Mouse (Mus musculus): ENCODE results near the gene Olfr1414. TPM values are rescaled to one million over a fixed set of nuclear protein-coding genes. Genes with fewer than 3 reads are reported as not detected.
"Not testable (repeated sequence)": the region's sequence is repeated elsewhere in the genome, so short reads cannot be mapped to it uniquely, and the experiment has no call there.

Olfr1414 gene
- total RNA-seq (2015; ENCODE audit: low replicate concordance) (not detected in 2 replicates), total RNA-seq (2017; ENCODE audit: low replicate concordance) (not detected in 2 replicates)

DNA sequence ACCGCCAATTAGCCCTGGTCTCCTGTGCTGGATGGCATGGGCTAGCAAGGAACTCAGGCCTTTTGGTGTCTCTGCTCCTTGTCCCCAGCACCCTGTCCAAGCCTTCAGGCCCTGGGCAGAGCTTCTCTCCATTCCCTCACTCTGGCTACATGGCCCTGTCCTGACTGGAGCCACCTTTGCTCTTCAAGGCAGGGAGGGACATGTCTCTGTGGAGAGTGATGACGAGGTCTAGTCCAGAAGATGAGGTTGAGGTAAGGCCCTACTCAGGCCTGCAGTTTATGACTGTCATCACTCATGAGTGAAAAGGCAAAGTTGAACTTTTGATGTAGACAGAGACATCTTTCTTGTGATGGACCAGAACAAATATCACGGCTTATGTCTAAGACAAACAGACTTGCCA lies at the start of gene Olfr1414:
TSS of gene Olfr1414 (minus strand) at position 101 of the 400 bp plus-strand sequence.
- no peak for ATAC-seq (replicated peaks; ENCODE audit: low FRiP score, poor library complexity, severe bottlenecking)

DNA sequence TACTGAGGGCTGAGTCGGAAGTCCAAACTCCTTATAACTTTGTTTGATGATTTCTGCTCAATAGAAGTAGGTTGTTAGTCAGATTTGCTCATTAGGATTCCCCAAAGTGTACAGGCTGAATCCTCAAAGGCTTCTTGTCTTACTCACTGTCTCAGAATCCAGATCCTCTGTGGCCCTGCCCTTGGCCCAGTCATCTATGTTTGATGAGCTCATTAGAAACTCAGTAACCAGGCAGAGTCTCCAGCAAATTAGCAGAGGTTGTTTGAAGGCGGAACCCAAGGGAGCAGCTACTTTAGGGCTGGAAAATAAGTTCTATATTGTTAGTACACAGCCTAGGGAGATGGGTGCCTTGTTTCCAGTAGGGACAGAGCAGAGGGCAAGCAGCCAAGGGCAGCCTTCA lies 27.5 kb upstream of the Olfr1414 start:
- ATAC-seq (replicated peaks; ENCODE audit: low FRiP score, poor library complexity, severe bottlenecking): no peak

DNA sequence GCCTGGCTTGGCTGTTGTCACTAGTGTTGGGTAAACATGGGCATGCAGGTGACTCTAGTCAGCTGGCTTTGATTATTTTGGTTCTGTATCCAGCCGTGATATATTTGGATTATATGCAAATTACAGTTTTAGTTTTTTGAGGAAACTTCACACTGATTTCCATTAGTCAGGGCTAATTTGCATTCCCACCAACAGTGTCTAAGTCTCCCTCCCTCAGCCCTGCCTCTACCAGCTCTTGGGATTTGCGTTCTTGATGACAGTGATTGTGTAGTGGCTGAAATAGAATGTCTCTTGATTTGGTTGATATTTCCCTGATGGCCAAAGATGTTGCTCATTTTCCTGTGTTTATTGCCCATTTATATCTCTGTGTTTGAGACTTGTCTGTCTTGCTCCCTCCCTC lies 20.6 kb upstream of the Olfr1414 start:
- no peak for ATAC-seq (replicated peaks; ENCODE audit: low FRiP score, poor library complexity, severe bottlenecking)

DNA sequence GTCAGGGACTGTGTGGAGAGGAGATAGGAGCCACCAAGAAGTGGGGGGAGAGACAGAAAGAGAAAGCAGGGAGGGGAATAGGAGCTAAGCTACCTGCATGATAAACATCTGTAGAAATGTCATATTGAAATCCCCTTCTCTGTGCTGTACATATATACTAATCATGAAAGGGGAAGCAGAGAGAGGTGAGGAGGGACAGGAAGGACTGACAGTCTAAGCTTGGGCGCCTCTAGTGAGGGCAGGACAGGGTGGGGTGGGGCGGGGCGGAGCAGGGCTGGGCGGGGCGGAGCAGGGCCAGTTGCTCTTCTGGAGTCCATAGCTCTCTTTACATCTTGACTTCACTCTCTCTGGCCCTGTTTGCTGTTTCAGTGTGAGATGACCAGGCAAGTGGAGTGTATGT lies 18.5 kb upstream of the Olfr1414 start:
- ATAC-seq (replicated peaks; ENCODE audit: low FRiP score, poor library complexity, severe bottlenecking): no peak

DNA sequence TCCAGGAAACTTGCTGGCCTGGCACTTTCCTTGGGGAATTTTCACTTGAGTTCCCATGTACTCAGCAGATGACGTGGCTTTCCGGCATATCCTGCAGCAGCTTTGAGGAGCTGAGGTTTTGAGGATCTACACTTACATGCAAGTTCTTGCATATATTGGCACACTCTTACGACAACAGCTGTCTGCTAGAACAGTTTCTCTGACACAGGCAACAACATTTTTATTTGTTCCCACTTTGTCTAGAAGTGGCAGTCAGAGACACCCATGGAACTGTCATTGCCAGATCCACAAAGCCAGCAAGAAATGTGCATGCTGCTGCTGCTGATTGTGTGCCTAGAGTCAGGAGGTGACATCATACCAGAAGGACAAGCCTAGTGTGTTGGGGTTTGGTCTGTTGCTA lies 5.3 kb upstream of the Olfr1414 start:
- no peak for ATAC-seq (replicated peaks; ENCODE audit: low FRiP score, poor library complexity, severe bottlenecking)

DNA sequence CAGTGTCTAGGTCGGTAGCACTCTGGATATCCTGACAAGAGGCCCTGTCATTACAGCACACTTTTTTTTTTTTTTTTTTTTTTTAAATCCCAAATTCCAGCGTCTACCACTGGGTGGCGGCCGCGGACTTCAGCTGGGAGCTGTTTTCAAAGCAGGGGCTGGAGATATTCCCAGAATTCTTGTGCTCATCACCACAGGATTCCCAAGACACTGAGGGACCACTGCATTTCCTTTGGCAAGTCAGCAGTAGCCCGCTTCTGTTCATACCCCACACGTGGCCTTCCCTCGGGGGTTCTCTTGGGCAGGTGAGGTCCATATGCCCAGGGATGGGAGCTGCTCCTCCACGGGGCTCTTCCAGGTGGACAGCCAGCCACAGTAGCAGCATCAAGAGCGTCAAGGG lies 2.9 kb upstream of the Olfr1414 start:
- ATAC-seq (replicated peaks; ENCODE audit: low FRiP score, poor library complexity, severe bottlenecking): no peak

DNA sequence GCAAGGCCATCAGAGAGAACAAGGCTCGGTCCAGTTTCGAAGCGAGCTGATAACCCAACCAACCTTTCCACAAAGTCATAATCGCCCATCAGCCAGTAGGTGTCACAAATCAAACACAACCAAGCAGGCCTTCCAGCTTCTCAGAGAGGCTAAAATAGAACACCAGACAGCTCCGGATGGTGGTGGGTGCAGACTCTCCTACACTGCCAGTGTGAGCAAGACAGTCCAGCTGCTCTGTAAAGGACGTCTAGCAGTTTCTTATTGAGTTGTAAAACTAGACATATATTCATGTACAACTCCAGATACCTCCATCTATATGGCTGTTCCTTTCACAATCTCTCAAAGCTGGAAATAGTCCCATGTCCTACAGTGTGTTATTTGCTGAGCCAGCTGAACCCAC lies 585 bp upstream of the Olfr1414 start:
- no peak for ATAC-seq (replicated peaks; ENCODE audit: low FRiP score, poor library complexity, severe bottlenecking)

DNA sequence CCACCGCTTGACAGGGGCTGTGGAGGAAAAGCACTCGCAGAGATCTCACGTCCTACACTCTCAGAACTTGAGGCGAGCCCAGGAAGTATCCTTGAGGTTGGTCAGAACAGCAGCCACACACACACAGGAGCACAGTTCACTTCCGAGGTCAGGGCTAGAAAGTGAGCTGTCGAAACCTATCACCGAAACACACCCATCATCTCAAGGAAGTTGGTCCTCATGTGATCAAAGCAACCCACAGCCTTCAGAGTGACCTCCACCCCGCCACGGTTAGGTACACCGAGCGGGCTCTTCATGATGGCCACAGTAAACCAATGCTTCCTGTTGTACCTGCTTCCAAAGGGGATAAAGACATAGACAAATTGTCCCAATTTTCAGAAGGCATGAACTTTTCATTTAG lies 3.1 kb downstream of the Olfr1414 start:
- ATAC-seq (replicated peaks; ENCODE audit: low FRiP score, poor library complexity, severe bottlenecking): no peak

DNA sequence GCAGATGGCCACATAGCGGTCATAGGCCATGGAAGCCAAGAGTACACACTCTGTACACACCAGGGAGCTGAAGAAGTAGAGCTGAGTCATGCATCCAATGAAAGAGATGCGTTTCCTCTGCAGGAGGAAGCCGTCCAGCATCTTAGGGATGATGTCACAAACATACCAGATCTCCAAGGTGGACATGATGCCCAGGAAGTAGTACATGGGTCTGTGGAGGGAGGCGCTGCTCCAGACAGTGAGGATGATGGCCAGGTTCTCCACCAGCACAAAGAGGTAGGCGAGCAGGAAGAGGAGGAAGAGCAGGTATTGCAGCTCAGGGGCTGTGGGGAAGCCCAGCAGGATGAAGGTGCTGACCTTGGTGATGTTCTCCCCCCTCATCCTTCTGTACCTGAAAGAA lies 6.8 kb downstream of the Olfr1414 start:
- not testable (repeated sequence) for ATAC-seq (replicated peaks; ENCODE audit: low FRiP score, poor library complexity, severe bottlenecking)

DNA sequence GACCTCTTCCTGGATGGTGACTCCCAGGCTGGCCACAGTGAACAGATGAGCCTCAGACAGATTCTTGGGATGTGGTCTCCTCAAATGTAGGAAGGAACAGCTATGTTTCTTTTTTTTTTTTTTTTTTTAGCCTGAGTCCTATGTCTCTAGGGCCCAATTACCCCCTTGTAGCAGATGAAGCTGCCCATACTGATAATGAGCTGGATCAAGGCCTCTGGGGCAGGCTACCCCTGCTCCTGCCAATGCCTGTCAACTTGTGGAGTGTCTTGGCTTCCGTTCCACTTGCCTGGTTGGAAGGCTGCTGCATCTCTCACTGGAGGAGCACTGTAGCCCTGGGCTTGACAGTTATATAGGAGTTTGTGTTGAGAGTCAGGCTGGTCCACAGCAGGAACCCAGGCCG lies 22.5 kb downstream of the Olfr1414 start, which contains the start of gene Olfr1415:
TSS of gene Olfr1415 (minus strand) at position 101 of the 400 bp plus-strand sequence.
- ATAC-seq (replicated peaks; ENCODE audit: low FRiP score, poor library complexity, severe bottlenecking): no peak

DNA sequence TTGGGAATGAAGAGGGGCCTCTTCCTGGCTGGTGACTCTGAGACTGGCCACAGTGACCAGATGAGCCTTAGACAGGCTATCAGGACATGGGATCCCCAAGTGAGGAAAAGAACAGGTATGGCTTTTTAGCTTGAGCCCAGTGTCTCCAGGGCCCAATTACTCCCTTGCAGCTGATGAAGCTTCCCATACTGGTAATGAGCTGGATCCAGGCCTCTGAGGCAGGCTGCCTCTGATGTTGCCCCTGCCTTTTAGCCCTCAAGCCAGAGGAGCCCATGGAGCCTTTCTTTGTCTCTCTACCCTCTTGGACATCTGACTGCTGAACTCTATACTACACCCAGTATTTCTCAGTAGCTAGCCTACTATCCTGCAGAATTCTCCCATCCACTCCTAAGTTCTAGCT lies 33.4 kb downstream of the Olfr1414 start, which contains the start of gene Olfr1416:
TSS of gene Olfr1416 (minus strand) at position 101 of the 400 bp plus-strand sequence.
- ATAC-seq (replicated peaks; ENCODE audit: low FRiP score, poor library complexity, severe bottlenecking): no peak

DNA sequence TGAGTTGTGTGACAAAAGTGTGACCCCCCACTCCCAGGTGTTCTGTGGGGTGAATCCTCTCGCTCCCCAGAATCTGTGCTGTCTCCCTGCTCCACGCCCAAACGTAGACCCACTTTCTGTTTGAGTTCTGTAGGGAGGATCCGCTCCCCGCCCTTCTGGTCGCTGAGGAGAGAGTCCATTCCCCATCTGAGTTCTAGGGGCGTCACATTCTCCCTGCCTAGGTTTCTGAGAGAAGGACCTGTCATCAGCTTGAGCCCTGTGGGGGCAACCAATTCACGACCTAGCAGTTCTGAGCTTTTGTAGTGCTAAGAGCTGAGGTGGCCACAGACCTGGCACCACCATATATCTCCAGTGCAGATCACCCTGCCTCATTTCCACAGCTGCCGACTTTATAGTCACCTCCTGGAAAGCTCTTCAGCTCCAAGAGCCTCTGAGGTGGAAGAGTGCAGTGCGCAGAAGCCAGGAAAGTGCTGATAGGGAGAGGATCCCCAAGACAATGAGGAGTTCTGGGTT lies 44.3 kb downstream of the Olfr1414 start:
- ATAC-seq (replicated peaks; ENCODE audit: low FRiP score, poor library complexity, severe bottlenecking): peak; percentile 60

DNA sequence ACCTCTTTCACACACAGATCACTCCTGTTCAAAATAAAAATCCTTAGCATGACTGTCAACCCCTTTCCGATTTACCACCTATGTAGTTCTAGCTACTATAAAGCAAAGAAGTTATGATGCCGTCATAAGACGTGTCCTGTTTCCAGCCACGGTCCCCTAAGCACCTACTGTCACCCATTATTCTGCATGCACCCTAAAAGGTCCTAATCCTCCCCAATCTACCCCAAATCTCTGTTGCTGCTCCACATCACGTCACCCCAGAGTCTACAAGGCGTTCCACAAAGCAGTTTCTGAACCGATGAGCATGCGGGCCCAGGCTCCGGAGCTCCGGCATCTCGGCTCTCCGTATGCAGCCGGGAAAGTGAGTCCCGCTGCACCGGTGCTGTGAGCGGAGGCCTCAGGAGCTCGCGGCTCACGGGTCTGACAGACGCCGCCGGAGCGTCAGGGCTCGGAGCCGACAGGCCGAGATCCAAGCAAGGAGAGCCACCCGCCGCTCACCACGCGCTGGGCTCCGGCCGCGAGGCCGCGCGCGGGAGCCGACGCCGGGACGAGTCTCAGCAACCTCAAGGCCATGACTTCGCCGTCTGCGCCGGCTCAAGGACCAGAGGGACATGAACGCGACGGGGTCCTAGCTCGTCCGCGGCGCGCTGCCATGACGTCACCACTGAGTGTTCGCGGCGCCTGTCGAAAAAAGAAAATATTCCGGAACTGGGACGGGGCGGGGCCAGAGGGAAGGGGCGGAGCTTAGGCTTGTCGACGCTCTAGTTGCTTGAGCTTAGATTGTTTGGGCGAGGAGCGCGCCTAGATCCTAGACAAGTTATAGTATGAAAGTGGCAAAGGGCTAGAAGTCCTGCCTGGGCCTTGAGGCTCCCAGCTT lies 45.1 kb downstream of the Olfr1414 start, which contains the start of gene Ndufa10:
TSS of gene Ndufa10 (minus strand) at position 696 of the 877 bp plus-strand sequence.
- peak; percentile 87 for ATAC-seq (replicated peaks; ENCODE audit: low FRiP score, poor library complexity, severe bottlenecking)

DNA sequence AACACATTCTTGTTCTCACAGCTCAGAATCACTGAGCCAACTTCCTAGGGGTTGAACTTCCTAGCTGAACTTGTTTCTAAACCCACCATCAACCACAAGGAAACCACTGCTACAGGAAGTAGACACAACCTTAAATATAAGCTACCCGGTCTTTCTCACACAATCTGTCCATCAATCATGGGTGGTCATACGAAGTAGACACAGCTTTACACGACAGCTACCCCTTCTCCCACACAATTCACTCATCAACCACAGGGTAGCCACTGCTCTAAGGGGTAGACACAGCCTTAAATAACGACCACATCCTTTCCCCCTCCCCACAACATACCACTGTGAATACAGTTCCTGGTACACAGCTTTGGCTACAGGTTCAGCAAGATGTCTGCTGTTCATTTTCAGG lies 49.6 kb downstream of the Olfr1414 start:
- ATAC-seq (replicated peaks; ENCODE audit: low FRiP score, poor library complexity, severe bottlenecking): no peak

DNA sequence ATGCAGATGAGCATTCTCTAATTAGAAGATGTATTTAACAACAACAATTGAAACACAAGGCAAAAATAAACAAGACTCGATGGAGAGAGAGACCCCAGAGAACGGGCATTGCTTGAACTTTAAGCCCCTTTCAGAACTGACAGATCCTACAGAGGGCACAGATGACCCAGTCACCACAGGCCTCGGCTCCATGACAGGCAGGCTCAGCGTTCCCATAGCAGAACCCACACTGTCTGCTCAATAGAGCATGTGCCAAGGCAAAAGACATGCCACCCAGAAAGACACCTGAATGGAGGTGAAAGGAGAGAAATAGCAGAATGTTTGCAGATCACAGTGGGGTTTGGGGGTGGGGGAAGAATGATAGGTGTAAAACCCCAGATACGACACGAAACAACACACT lies 60.0 kb downstream of the Olfr1414 start:
- ATAC-seq (replicated peaks; ENCODE audit: low FRiP score, poor library complexity, severe bottlenecking): no peak

DNA sequence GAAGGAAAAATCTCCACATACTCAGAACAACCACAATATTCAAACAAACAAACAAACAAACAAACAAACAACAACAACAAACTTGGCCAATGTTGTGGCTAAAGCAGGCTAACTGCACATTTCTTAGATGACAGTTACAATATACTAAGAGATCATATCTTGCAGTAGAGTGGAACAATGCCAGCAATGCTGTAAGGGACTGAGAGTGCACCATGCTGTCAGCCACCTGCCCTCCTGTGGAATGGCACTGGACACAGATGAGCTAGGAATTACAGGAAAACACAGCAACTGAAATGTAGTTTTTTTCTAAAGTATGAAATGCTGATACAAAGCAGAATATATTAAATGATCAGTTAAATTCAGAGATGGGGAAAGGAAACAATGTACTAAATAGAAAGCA lies 60.7 kb downstream of the Olfr1414 start:
- ATAC-seq (replicated peaks; ENCODE audit: low FRiP score, poor library complexity, severe bottlenecking): no peak

Other genes with a start within 250 kb of the Olfr1414 start
- 27.2 and 39.6 TPM in 2 replicates for gene Ndufa10, start 44.8 kb downstream of the Olfr1414 start, total RNA-seq (2015; ENCODE audit: low replicate concordance)
- gene Ndufa10, start 44.8 kb downstream of the Olfr1414 start, total RNA-seq (2017; ENCODE audit: low replicate concordance): 25.0 and 28.8 TPM in 2 replicates
- gene Olfr1416, start 33.5 kb downstream of the Olfr1414 start, total RNA-seq (2015; ENCODE audit: low replicate concordance): not detected in 2 replicates
- not detected in 2 replicates for gene Olfr1416, start 33.5 kb downstream of the Olfr1414 start, total RNA-seq (2017; ENCODE audit: low replicate concordance)
- gene Olfr1415, start 22.6 kb downstream of the Olfr1414 start, total RNA-seq (2015; ENCODE audit: low replicate concordance): not detected in 2 replicates
- gene Olfr1415, start 22.6 kb downstream of the Olfr1414 start, total RNA-seq (2017; ENCODE audit: low replicate concordance): not detected in 2 replicates
- not detected in 2 replicates for gene Olfr1413, start 52.7 kb upstream of the Olfr1414 start, total RNA-seq (2015; ENCODE audit: low replicate concordance)
- not detected in 2 replicates for gene Olfr1413, start 52.7 kb upstream of the Olfr1414 start, total RNA-seq (2017; ENCODE audit: low replicate concordance)
- not detected in 2 replicates for gene Olfr1412, start 67.1 kb upstream of the Olfr1414 start, total RNA-seq (2015; ENCODE audit: low replicate concordance)
- not detected in 2 replicates for gene Olfr1412, start 67.1 kb upstream of the Olfr1414 start, total RNA-seq (2017; ENCODE audit: low replicate concordance)
- gene Olfr1411, start 75.8 kb upstream of the Olfr1414 start, total RNA-seq (2015; ENCODE audit: low replicate concordance): not detected in 2 replicates
- gene Olfr1411, start 75.8 kb upstream of the Olfr1414 start, total RNA-seq (2017; ENCODE audit: low replicate concordance): not detected in 2 replicates
- gene Olfr1410, start 87.1 kb upstream of the Olfr1414 start, total RNA-seq (2015; ENCODE audit: low replicate concordance): not detected in 2 replicates
- gene Olfr1410, start 87.1 kb upstream of the Olfr1414 start, total RNA-seq (2017; ENCODE audit: low replicate concordance): not detected in 2 replicates
- not detected in 2 replicates for gene Olfr12, start 99.1 kb upstream of the Olfr1414 start, total RNA-seq (2015; ENCODE audit: low replicate concordance)
- gene Olfr12, start 99.1 kb upstream of the Olfr1414 start, total RNA-seq (2017; ENCODE audit: low replicate concordance): not detected in 2 replicates
- gene Cops9, start 123.3 kb upstream of the Olfr1414 start, total RNA-seq (2015; ENCODE audit: low replicate concordance): 57.3 and 61.2 TPM in 2 replicates
- gene Cops9, start 123.3 kb upstream of the Olfr1414 start, total RNA-seq (2017; ENCODE audit: low replicate concordance): 22.7 and 46.8 TPM in 2 replicates
- gene Otos, start 130.2 kb upstream of the Olfr1414 start, total RNA-seq (2015; ENCODE audit: low replicate concordance): not detected in 2 replicates
- not detected in 2 replicates for gene Otos, start 130.2 kb upstream of the Olfr1414 start, total RNA-seq (2017; ENCODE audit: low replicate concordance)

Data from erythroid progenitor cell, adult 5-6 weeks (primary cell).